Mouse (Mus musculus) thymus, postnatal 36 days (tissue): Measurements from ENCODE around the gene Arhgef38.

Experiments used
- DNase-seq, 2 experiments: peaks; one replicate each; pipeline ENCODE4 v3.0.0; 2022; ENCODE audit warnings: mixed read lengths in 2 of 2

The Arhgef38 gene

GRCm38 (mm10) chr3:133163913-133164406, 70.8 kb downstream of the Arhgef38 start:
- no peak for DNase-seq

GRCm38 (mm10) chr3:133163174-133163573, 71.6 kb downstream of the Arhgef38 start:
- DNase-seq, result no peak

- no peak for DNase-seq
These were observed 73.3 kb downstream of the Arhgef38 start for GRCm38 (mm10) chr3:133161407-133161806.

GRCm38 (mm10) chr3:133158260-133158659, 76.5 kb downstream of the Arhgef38 start:
- DNase-seq, result no peak

GRCm38 (mm10) chr3:133154683-133155082, 80.1 kb downstream of the Arhgef38 start:
- DNase-seq, result no peak

GRCm38 (mm10) chr3:133153629-133154028, 81.1 kb downstream of the Arhgef38 start:
- DNase-seq, result no peak

GRCm38 (mm10) chr3:133152831-133153230, 81.9 kb downstream of the Arhgef38 start:
- DNase-seq, result no peak

- no peak for DNase-seq
These were observed 83.1 kb downstream of the Arhgef38 start for GRCm38 (mm10) chr3:133151629-133152028.

GRCm38 (mm10) chr3:133144511-133145147, 90.1 kb downstream of the Arhgef38 start:
- DNase-seq, result no peak

- no peak for DNase-seq
These were observed 92.9 kb downstream of the Arhgef38 start for GRCm38 (mm10) chr3:133141877-133142276.

GRCm38 (mm10) chr3:133132611-133133010, 102.1 kb downstream of the Arhgef38 start:
- DNase-seq, result no peak

- no peak for DNase-seq
These were observed 103.4 kb downstream of the Arhgef38 start for GRCm38 (mm10) chr3:133131372-133131771.

GRCm38 (mm10) chr3:133113281-133113680, 121.5 kb downstream of the Arhgef38 start:
- DNase-seq, result no peak

GRCm38 (mm10) chr3:133111741-133112140, 123.0 kb downstream of the Arhgef38 start:
- no peak for DNase-seq

GRCm38 (mm10) chr3:133109844-133110243, 124.9 kb downstream of the Arhgef38 start:
- DNase-seq, result no peak

GRCm38 (mm10) chr3:133108731-133109130, 126.0 kb downstream of the Arhgef38 start:
- no peak for DNase-seq

GRCm38 (mm10) chr3:133104436-133104835, 130.3 kb downstream of the Arhgef38 start:
- no peak for DNase-seq

GRCm38 (mm10) chr3:133103768-133104167, 131.0 kb downstream of the Arhgef38 start:
- DNase-seq, result no peak

GRCm38 (mm10) chr3:133098909-133099308, 135.8 kb downstream of the Arhgef38 start:
- DNase-seq, result no peak

- DNase-seq, result no peak
These were observed 136.4 kb downstream of the Arhgef38 start for GRCm38 (mm10) chr3:133098336-133098735.

GRCm38 (mm10) chr3:133097936-133098335, 136.8 kb downstream of the Arhgef38 start:
- no peak for DNase-seq

- no peak for DNase-seq
These were observed 140.4 kb downstream of the Arhgef38 start for GRCm38 (mm10) chr3:133094305-133094704.

- DNase-seq, result no peak
These were observed 141.8 kb downstream of the Arhgef38 start for GRCm38 (mm10) chr3:133092936-133093335.

GRCm38 (mm10) chr3:133092274-133092853, 142.4 kb downstream of the Arhgef38 start:
- DNase-seq, result no peak
